Mouse (Mus musculus) heart, embryonic 15.5 days (tissue): Measurements from ENCODE around the gene Sh3pxd2a. TPM values are rescaled to one million over a fixed set of nuclear protein-coding genes. Genes with fewer than 3 reads are reported as not detected.

ENCODE experiments used
- ATAC-seq: fragments of 200-750 bp; cut with Nextera tagmentation; replicated peaks from 2 replicates; pipeline ENCODE4 v1.8.0; 2017; ENCODE audit warnings: low read depth, moderate TSS enrichment; ENCODE audit not compliant: insufficient number of reproducible peaks, insufficient read depth, low FRiP score
- H3K27ac ChIP-seq: fragments of 300-500 bp; sonication (generic); 2 replicates; pipeline ENCODE4 v1.5.1; 2015; ENCODE audit warnings: mild to moderate bottlenecking, inconsistent platforms
- H3K27me3 ChIP-seq: fragments of 300-500 bp; sonication (generic); 2 replicates; pipeline ENCODE4 v1.6.1; 2015; ENCODE audit warnings: inconsistent platforms
- H3K36me3 ChIP-seq: fragments of 300-500 bp; sonication (generic); 2 replicates; pipeline ENCODE4 v1.6.1; 2015; ENCODE audit warnings: mild to moderate bottlenecking, inconsistent platforms
- H3K4me1 ChIP-seq: fragments of 300-500 bp; sonication (generic); replicated peaks from 2 replicates; pipeline ENCODE4 v1.6.1; 2015; ENCODE audit warnings: inconsistent platforms
- H3K4me2 ChIP-seq: fragments of 300-500 bp; sonication (generic); 2 replicates; pipeline ENCODE4 v1.6.1; 2015; ENCODE audit warnings: inconsistent platforms, mild to moderate bottlenecking, moderate library complexity
- H3K4me3 ChIP-seq: fragments of 300-500 bp; sonication (generic); 2 replicates; pipeline ENCODE4 v1.5.1; 2015; ENCODE audit warnings: mild to moderate bottlenecking, inconsistent platforms
- H3K9ac ChIP-seq: fragments of 300-500 bp; sonication (generic); 2 replicates; pipeline ENCODE4 v1.6.1; 2015; ENCODE audit warnings: mild to moderate bottlenecking, inconsistent platforms
- H3K9me3 ChIP-seq: fragments of 300-500 bp; sonication (generic); replicated peaks from 2 replicates; pipeline ENCODE4 v1.6.1; 2016; ENCODE audit warnings: inconsistent platforms
- WGBS: fragments of 180-500 bp; shearing (Covaris S2); methylation state at CpG from one replicate; pipeline ENCODE4 v1.1.7; 2015; ENCODE audit warnings: mixed read lengths; 5-methylcytosine and 5-hydroxymethylcytosine counted together
- polyA plus RNA-seq: library from polyadenylated mRNA; unstranded; fragments of >200 nt; fragmentation: Nextera tagmentation; extraction: Ambion mirVana; gene quantifications from 2 replicates; pipeline ENCODE4 v1.2.1, GENCODE M21; 2015

Sh3pxd2a gene
- polyA plus RNA-seq, 1 experiment from 2014 or later = 5.3 TPM

GRCm38 (mm10) chr19:47465467-47465866, 1.3 kb upstream of the Sh3pxd2a start:
- no peak overlapping the region for H3K4me3 ChIP-seq
- 72% methylated on average over 9 of the region's 9 CpGs for WGBS
- peaks cover 5% of the 10 kb centered on the region; the same call in 1 of the 2 replicates for H3K36me3 ChIP-seq
- no peak for ATAC-seq
- no peak overlapping the region for H3K27ac ChIP-seq
- H3K9ac ChIP-seq = no peak overlapping the region
- peaks cover 43% of the 10 kb centered on the region for H3K4me1 ChIP-seq
- H3K9me3 ChIP-seq = no peaks in the 10 kb centered on the region
- H3K27me3 ChIP-seq = no peaks in the 10 kb centered on the region
- no peak overlapping the region for H3K4me2 ChIP-seq

GRCm38 (mm10) chr19:47463636-47464303, 431 bp downstream of the Sh3pxd2a start:
- WGBS = under 1% methylated on average over 46 of the region's 46 CpGs
- ATAC-seq = peak; percentile 58
- Histone ChIP-seq H3K27me3 (no peaks in the 10 kb centered on the region), H3K27ac (peak overlapping the region; percentile 93), H3K4me2 (peak overlapping the region; percentile 73), H3K9me3 (no peaks in the 10 kb centered on the region), H3K9ac (peak overlapping the region; percentile 84), H3K36me3 (peaks cover 5% of the 10 kb centered on the region; the same call in 1 of the 2 replicates), H3K4me1 (peaks cover 54% of the 10 kb centered on the region), H3K4me3 (peak overlapping the region; percentile 75)

GRCm38 (mm10) chr19:47463206-47463605, 995 bp downstream of the Sh3pxd2a start:
- peak overlapping the region; percentile 93 for H3K27ac ChIP-seq
- H3K9ac ChIP-seq = peak overlapping the region; percentile 84
- WGBS = under 1% methylated on average over 13 of the region's 13 CpGs
- H3K4me2 ChIP-seq = peak overlapping the region; percentile 73
- peaks cover 56% of the 10 kb centered on the region for H3K4me1 ChIP-seq
- H3K27me3 ChIP-seq = no peaks in the 10 kb centered on the region
- no peak for ATAC-seq
- peaks cover 5% of the 10 kb centered on the region; the same call in 1 of the 2 replicates for H3K36me3 ChIP-seq
- no peaks in the 10 kb centered on the region for H3K9me3 ChIP-seq
- H3K4me3 ChIP-seq = peak overlapping the region; percentile 75

GRCm38 (mm10) chr19:47462725-47463124, 1.5 kb downstream of the Sh3pxd2a start:
- Histone ChIP-seq H3K36me3 (peaks cover 5% of the 10 kb centered on the region; the same call in 1 of the 2 replicates), H3K9ac (peak overlapping the region; percentile 84), H3K4me1 (peaks cover 59% of the 10 kb centered on the region), H3K4me3 (peak overlapping the region; percentile 75), H3K9me3 (no peaks in the 10 kb centered on the region), H3K27ac (peak overlapping the region; percentile 93), H3K4me2 (peak overlapping the region; percentile 73), H3K27me3 (no peaks in the 10 kb centered on the region)
- ATAC-seq = no peak
- 31% methylated on average over 6 of the region's 6 CpGs for WGBS

GRCm38 (mm10) chr19:47461838-47462237, 2.4 kb downstream of the Sh3pxd2a start:
- Histone ChIP-seq H3K36me3 (peaks cover 5% of the 10 kb centered on the region; the same call in 1 of the 2 replicates), H3K4me3 (peak overlapping the region; percentile 75), H3K27ac (no peak overlapping the region), H3K4me1 (peaks cover 67% of the 10 kb centered on the region), H3K9ac (no peak overlapping the region), H3K9me3 (no peaks in the 10 kb centered on the region), H3K27me3 (no peaks in the 10 kb centered on the region), H3K4me2 (peak overlapping the region; percentile 73; the same call in 1 of the 2 replicates)
- WGBS = 93% methylated on average over 3 of the region's 3 CpGs
- ATAC-seq = no peak

- Histone ChIP-seq H3K36me3 (peaks cover 5% of the 10 kb centered on the region; the same call in 1 of the 2 replicates), H3K27ac (no peak overlapping the region), H3K4me1 (peaks cover 70% of the 10 kb centered on the region), H3K27me3 (no peaks in the 10 kb centered on the region), H3K4me2 (0 out of 2 replicates have a peak overlapping the region, but pooled peaks have one; percentile 73), H3K4me3 (no peak overlapping the region), H3K9ac (no peak overlapping the region), H3K9me3 (no peaks in the 10 kb centered on the region)
- ATAC-seq = no peak
- WGBS = 58% methylated on average over 9 of the region's 9 CpGs
These were observed 2.8 kb downstream of the Sh3pxd2a start for GRCm38 (mm10) chr19:47461386-47461785.

- H3K4me1 ChIP-seq = peaks cover 81% of the 10 kb centered on the region
- H3K27me3 ChIP-seq = no peaks in the 10 kb centered on the region
- no peak for ATAC-seq
- H3K36me3 ChIP-seq = peaks cover 5% of the 10 kb centered on the region; the same call in 1 of the 2 replicates
- peak overlapping the region; percentile 4; the same call in 1 of the 2 replicates for H3K27ac ChIP-seq
- H3K9me3 ChIP-seq = no peaks in the 10 kb centered on the region
- no peak overlapping the region for H3K4me3 ChIP-seq
- no peak overlapping the region for H3K9ac ChIP-seq
- peak overlapping the region; percentile 5; the same call in 1 of the 2 replicates for H3K4me2 ChIP-seq
- WGBS = 55% methylated on average over 19 of the region's 19 CpGs
These were observed 3.9 kb downstream of the Sh3pxd2a start for GRCm38 (mm10) chr19:47460120-47460960.

- Histone ChIP-seq H3K27me3 (no peaks in the 10 kb centered on the region), H3K27ac (peak overlapping the region; percentile 55), H3K4me1 (peaks cover 86% of the 10 kb centered on the region), H3K9me3 (no peaks in the 10 kb centered on the region), H3K9ac (no peak overlapping the region), H3K4me3 (no peak overlapping the region), H3K4me2 (no peak overlapping the region), H3K36me3 (peaks cover 5% of the 10 kb centered on the region; the same call in 1 of the 2 replicates)
- 88% methylated on average over 5 of the region's 5 CpGs for WGBS
- ATAC-seq = no peak
These were observed 5.0 kb downstream of the Sh3pxd2a start for GRCm38 (mm10) chr19:47459214-47459613.

GRCm38 (mm10) chr19:47458504-47459161, 5.6 kb downstream of the Sh3pxd2a start:
- ATAC-seq = no peak
- peaks cover 91% of the 10 kb centered on the region for H3K4me1 ChIP-seq
- H3K9me3 ChIP-seq = no peaks in the 10 kb centered on the region
- H3K4me3 ChIP-seq = no peak overlapping the region
- H3K9ac ChIP-seq = no peak overlapping the region
- 47% methylated on average over 17 of the region's 17 CpGs for WGBS
- H3K27me3 ChIP-seq = no peaks in the 10 kb centered on the region
- H3K4me2 ChIP-seq = peak overlapping the region; percentile 19
- H3K36me3 ChIP-seq = peaks cover 5% of the 10 kb centered on the region; the same call in 1 of the 2 replicates
- peak overlapping the region; percentile 55 for H3K27ac ChIP-seq

GRCm38 (mm10) chr19:47457711-47458503, 6.3 kb downstream of the Sh3pxd2a start:
- H3K27ac ChIP-seq = peak overlapping the region; percentile 55
- H3K9ac ChIP-seq = no peak overlapping the region
- H3K4me2 ChIP-seq = no peak overlapping the region
- no peaks in the 10 kb centered on the region for H3K27me3 ChIP-seq
- no peak overlapping the region for H3K4me3 ChIP-seq
- peaks cover 95% of the 10 kb centered on the region for H3K4me1 ChIP-seq
- WGBS = 35% methylated on average over 13 of the region's 13 CpGs
- ATAC-seq = no peak
- H3K36me3 ChIP-seq = peaks cover 5% of the 10 kb centered on the region; the same call in 1 of the 2 replicates
- H3K9me3 ChIP-seq = no peaks in the 10 kb centered on the region
